Mouse (Mus musculus) CD4-positive, CD25-positive, alpha-beta regulatory T cell, adult 9 weeks (primary cell): Measurements from ENCODE around the gene Mageb4. TPM values are rescaled to one million over a fixed set of nuclear protein-coding genes. Genes with fewer than 3 reads are reported as not detected.

Experiments used
- polyA plus RNA-seq: library from polyadenylated mRNA; unstranded; fragments of 100-300 nt; shearing (Covaris generic); gene quantifications from one replicate; pipeline ENCODE4 v1.2.1, GENCODE M21; 2017

Mageb4 gene
- not detected for polyA plus RNA-seq

DNA sequence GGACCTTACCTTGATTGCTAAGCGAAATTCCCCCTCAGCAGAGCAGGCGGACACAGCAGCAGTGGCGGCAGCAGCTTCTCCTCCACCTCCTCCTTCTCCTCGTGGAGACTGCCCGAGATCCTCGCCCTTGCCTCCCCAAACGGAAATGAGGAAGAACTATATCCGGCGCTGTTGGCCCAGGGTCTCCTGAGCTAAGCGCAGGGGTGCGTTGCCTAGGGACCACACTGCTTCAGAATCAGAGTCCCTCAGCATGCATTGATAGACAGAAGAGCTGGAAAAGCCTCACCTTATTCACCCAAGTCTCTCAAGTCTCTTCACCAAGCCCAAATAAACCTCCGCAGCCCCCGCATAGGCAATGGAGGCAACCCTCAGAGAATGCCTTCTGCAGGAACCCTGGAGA lies at the start of gene Mageb4:
Gene Mageb4 (minus strand): TSS at position 101 of the 400 bp plus-strand sequence.

Other genes starting within 250 kb of the Mageb4 start
- not detected for gene Nr0b1, start 113.3 kb downstream of the Mageb4 start, polyA plus RNA-seq